Comparison of ENCODE assay signal across 20 mouse cellular contexts in the genomic region with DNA sequence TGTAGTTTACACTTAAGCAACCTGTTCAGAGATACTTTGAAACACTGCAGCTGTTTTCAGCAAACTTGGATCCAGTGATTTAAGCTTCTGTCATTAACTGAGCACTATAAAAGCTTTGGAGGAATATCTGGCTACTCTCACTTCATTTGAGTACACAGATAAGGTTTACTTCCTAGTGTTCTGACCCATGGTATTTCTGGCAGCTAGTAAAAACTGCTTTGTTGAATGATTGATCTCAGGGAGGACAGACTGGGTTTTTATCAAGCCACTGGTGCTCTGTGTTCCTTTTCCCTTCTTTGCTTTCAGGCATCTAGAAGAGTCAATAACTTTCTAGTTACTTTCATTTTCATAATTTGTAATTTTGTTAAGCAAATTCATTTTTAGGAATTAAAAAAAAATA.
DNase-seq lines count a peak whose midpoint lies in the region; ATAC-seq and TF ChIP-seq lines count a peak whose summit lies in the region.
"Had no signal": no experiment of that assay in that cellular context is flagged by ENCODE, and none has a peak within 500 bp of the region (broad histone marks: within the 10 kb centered on the region; RNA-seq: fewer than 3 reads in every experiment).

No protein-coding gene starts in this region.

- no peaks in the 10 kb centered on the region for H3K9me3 ChIP-seq in heart, embryonic 11.5 days (replicated peaks; ENCODE audit: control insufficient read depth, low read length)
- no peaks in the 10 kb centered on the region for H3K9me3 ChIP-seq in heart, embryonic 16.5 days (replicated peaks; ENCODE audit: control insufficient read depth, low read length)
- H3K9me3 ChIP-seq in midbrain, embryonic 13.5 days = no peaks in the 10 kb centered on the region
- H3K9me3 ChIP-seq: embryonic facial prominence, embryonic 13.5 days; forebrain, embryonic 13.5 days; heart, embryonic 12.5 days; hindbrain, embryonic 15.5 days had no signal

- peaks cover 11% of the 10 kb centered on the region for H3K4me1 ChIP-seq in heart, embryonic 11.5 days (ENCODE audit: control insufficient read depth, insufficient read depth, low read length)
- H3K4me1 ChIP-seq in heart, embryonic 16.5 days (ENCODE audit: control insufficient read depth, insufficient read depth, low read length) = peaks cover 21% of the 10 kb centered on the region
- H3K4me1 ChIP-seq in liver, adult 2 months (ENCODE audit: control insufficient read depth, insufficient read depth, low read length) = peaks cover 30% of the 10 kb centered on the region
- no peaks in the 10 kb centered on the region for H3K4me1 ChIP-seq in midbrain, embryonic 13.5 days (replicated peaks)
- H3K4me1 ChIP-seq: forebrain, embryonic 13.5 days; hindbrain, embryonic 15.5 days had no signal

- TF ChIP-seq CTCF in liver, adult 2 months (IDR thresholded peaks at IDR 0.05; ENCODE audit: low read depth, low read length) = no peak

- 0 out of 2 replicates have a peak overlapping the region, but pooled peaks have one; percentile 11 for H3K27ac ChIP-seq in heart, embryonic 11.5 days (ENCODE audit: low read depth, low read length)
- peak overlapping the region; percentile 50 for H3K27ac ChIP-seq in heart, embryonic 16.5 days (ENCODE audit: low read length)
- peak overlapping the region; percentile 82 for H3K27ac ChIP-seq in liver, adult 2 months (replicated peaks; ENCODE audit: insufficient read depth, low read depth, low read length)
- no peak overlapping the region for H3K27ac ChIP-seq in midbrain, embryonic 13.5 days
- H3K27ac ChIP-seq: embryonic facial prominence, embryonic 13.5 days; forebrain, embryonic 13.5 days; hindbrain, embryonic 15.5 days had no signal

- H3K4me3 ChIP-seq in heart, embryonic 11.5 days (ENCODE audit: low read depth, low read length) = no peak overlapping the region
- H3K4me3 ChIP-seq in heart, embryonic 16.5 days (ENCODE audit: low read length) = no peak overlapping the region
- H3K4me3 ChIP-seq in liver, adult 2 months (ENCODE audit: insufficient read depth, low read depth, low read length) = no peak overlapping the region
- no peak overlapping the region for H3K4me3 ChIP-seq in midbrain, embryonic 13.5 days (replicated peaks)
- H3K4me3 ChIP-seq: embryonic facial prominence, embryonic 13.5 days; forebrain, embryonic 13.5 days; heart, embryonic 12.5 days; hindbrain, embryonic 15.5 days had no signal

- TF ChIP-seq POLR2A in liver, adult 2 months (IDR thresholded peaks at IDR 0.05; ENCODE audit: extremely low read depth, insufficient read depth, low read length) = no peak

- no peaks in the 10 kb centered on the region for H3K27me3 ChIP-seq in heart, embryonic 11.5 days (ENCODE audit: control insufficient read depth, insufficient read depth, low read length)
- H3K27me3 ChIP-seq in heart, embryonic 16.5 days (ENCODE audit: control insufficient read depth, insufficient read depth, low read length) = no peaks in the 10 kb centered on the region
- no peaks in the 10 kb centered on the region for H3K27me3 ChIP-seq in liver, adult 2 months (ENCODE audit: control insufficient read depth, insufficient read depth, low read length)
- H3K27me3 ChIP-seq in midbrain, embryonic 13.5 days = no peaks in the 10 kb centered on the region
- H3K27me3 ChIP-seq: embryonic facial prominence, embryonic 13.5 days; forebrain, embryonic 13.5 days; heart, embryonic 12.5 days; hindbrain, embryonic 15.5 days had no signal

- no peak for ATAC-seq in heart, embryonic 11.5 days (replicated peaks; ENCODE audit: insufficient number of reproducible peaks, low FRiP score, low TSS enrichment)
- no peak; the same call in 1 of the 2 replicates for ATAC-seq in heart, embryonic 16.5 days (replicated peaks; ENCODE audit: extremely low read depth, insufficient read depth, low FRiP score)
- ATAC-seq in midbrain, embryonic 13.5 days = no peak
- ATAC-seq: forebrain, embryonic 13.5 days; forebrain, postnatal 0 days; inflammation-experienced regulatory T-cells, adult 6 months; intestine, postnatal 0 days had no signal

- 0 out of 2 replicates have a peak, but pooled peaks cover 6% of the 10 kb centered on the region for H3K36me3 ChIP-seq in heart, embryonic 11.5 days (ENCODE audit: control insufficient read depth, insufficient read depth, low read length)
- peaks cover 7% of the 10 kb centered on the region for H3K36me3 ChIP-seq in heart, embryonic 16.5 days (ENCODE audit: control insufficient read depth, insufficient read depth)
- H3K36me3 ChIP-seq in liver, adult 2 months (ENCODE audit: control insufficient read depth, insufficient read depth, low read length) = peaks cover 10% of the 10 kb centered on the region
- H3K36me3 ChIP-seq in midbrain, embryonic 13.5 days = peaks cover 20% of the 10 kb centered on the region

- H3K9ac ChIP-seq in heart, embryonic 11.5 days (ENCODE audit: low read depth, low read length) = no peak overlapping the region
- H3K9ac ChIP-seq in heart, embryonic 16.5 days (ENCODE audit: low read length) = no peak overlapping the region
- no peak overlapping the region for H3K9ac ChIP-seq in liver, adult 2 months (ENCODE audit: low read depth, low read length)
- H3K9ac ChIP-seq in midbrain, embryonic 13.5 days (replicated peaks) = no peak overlapping the region
- H3K9ac ChIP-seq: embryonic facial prominence, embryonic 13.5 days; forebrain, embryonic 13.5 days; forebrain, postnatal 0 days; heart, embryonic 12.5 days; hindbrain, embryonic 15.5 days had no signal

- intact Hi-C loops in heart, postnatal 36 days (cut with DNase I) = no loop called here
- intact Hi-C loops in heart, postnatal 10 days (cut with DNase I) = loop anchor here (10.0 kb wide), 1 partner anchor 475 kb away; no protein-coding TSS in a partner anchor

- H3K79me2 ChIP-seq in liver, adult 2 months (ENCODE audit: control insufficient read depth, insufficient read depth, low read length) = no peaks in the 10 kb centered on the region

- no peak for DNase-seq in heart, postnatal 36 days
- no peak for DNase-seq in heart, postnatal 10 days
- peak; percentile 89 for DNase-seq in liver, adult 2 months (ENCODE audit: extremely low read depth, low read depth, low spot score)
- no peak for DNase-seq in liver
- DNase-seq: adrenal gland, adult 2 months; adrenal gland, postnatal 25 days; cerebellum, adult 18-20 months; cerebellum, adult 9-11 months; cerebellum, postnatal 36 days; forebrain, postnatal 0 days; gastrocnemius, postnatal 36 days had no signal

- no peak overlapping the region for H3K4me2 ChIP-seq in heart, embryonic 11.5 days
- H3K4me2 ChIP-seq in heart, embryonic 16.5 days (ENCODE audit: low read depth, low read length) = no peak overlapping the region
- no peak overlapping the region for H3K4me2 ChIP-seq in midbrain, embryonic 13.5 days (replicated peaks)
- H3K4me2 ChIP-seq: embryonic facial prominence, embryonic 13.5 days; forebrain, embryonic 13.5 days; heart, embryonic 12.5 days; hindbrain, embryonic 15.5 days had no signal
